Mouse (Mus musculus) stomach, postnatal 0 days (tissue): ENCODE data around the gene Spz1.

Experiments
- CTCF ChIP-seq: IDR thresholded peaks from 2 replicates; pipeline ENCODE4 v1.5.1; 2016; ENCODE audit warnings: antibody characterized with exemption, low read depth, mild to moderate bottlenecking, moderate library complexity
- EP300 ChIP-seq: optimal IDR thresholded peaks from 2 replicates; pipeline ENCODE3; 2016; ENCODE audit warnings: antibody characterized with exemption

GRCm38 (mm10) chr13:92531237-92531636 is 44.7 kb downstream of the Spz1 start:
- TF ChIP-seq CTCF (no peak), EP300 (no peak)
